Mouse (Mus musculus) bone marrow macrophage, adult 2 months (primary cell): ENCODE measurements around the gene 4930512M02Rik.
A peak's percentile ranks its signal among the peaks of the same experiment; 100 is the strongest.

Source experiments
- CTCF ChIP-seq: IDR thresholded peaks from 2 replicates; pipeline ENCODE4 v1.5.1; 2012; ENCODE audit warnings: low read depth, mild to moderate bottlenecking, low read length, moderate library complexity
- POLR2A ChIP-seq: IDR thresholded peaks from 2 replicates; pipeline ENCODE4 v1.6.1; 2012; ENCODE audit warnings: mild to moderate bottlenecking, low read depth, low read length, borderline replicate concordance

DNA sequence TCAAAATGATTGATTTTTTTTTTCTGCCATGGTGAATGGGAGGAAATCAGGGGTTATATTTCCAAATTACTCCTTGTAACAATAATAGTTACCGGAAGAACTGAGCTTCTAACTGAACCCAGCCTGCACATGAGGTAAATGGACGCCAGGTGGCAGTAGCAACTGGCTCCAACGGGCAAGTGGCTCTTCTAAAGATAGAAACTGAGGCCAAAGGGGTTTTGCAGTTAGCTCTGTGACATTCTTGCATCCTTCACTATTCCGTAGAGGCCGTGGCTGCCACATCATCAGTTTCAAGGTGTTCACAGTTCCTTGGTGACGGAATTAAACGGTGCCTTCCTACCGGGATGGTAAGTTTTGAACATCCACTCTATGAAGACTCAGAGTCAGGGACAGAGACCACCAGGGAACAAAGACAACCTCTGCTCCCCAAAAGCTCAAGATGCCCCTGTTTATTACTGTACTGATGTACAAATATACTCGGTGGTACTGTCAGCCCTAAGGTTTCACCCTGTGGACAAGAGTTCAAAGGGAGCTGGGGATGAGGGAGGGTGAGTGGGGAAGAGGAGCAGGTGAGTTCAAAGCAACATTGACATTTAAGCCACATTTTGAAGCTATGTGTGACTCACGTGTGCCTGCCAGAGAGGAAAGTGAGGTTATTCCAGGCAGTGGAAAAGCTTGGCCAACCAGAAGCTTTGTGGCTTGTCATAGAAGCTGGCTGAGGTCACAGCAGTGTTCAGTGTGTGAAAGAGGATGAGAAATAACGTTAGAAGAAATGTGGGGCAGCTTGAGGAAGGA is 70.3 kb downstream of the 4930512M02Rik start:
- TF ChIP-seq POLR2A (no peak), CTCF (peak; percentile 97)
